Mouse (Mus musculus): ENCODE results near the gene Gapvd1.

DNA sequence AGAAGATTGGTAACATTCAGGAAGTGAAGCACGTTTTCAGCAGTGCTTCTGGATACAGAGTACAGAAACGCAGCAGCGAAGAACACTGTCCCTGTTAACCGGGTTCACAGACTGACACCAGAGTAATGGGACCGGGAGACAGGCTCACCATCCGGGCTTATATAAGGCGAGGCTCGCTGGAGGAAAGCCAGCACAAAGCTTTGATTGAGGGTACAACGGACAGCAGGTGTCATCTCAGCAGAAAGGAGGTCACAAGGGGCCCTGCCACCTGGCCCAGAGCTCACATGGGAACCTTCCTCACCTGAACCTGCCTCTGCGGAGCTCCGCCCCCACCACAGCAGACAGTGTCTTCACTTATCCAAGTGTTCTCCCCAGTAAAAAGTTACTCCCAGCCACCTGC, 81.2 kb downstream of the Gapvd1 start:
- TF ChIP-seq CTCF (IDR thresholded peaks at IDR 0.05; ENCODE audit: low read depth) (no peak), EP300 (IDR thresholded peaks at IDR 0.05; ENCODE audit: low read depth) (no peak)

Data from liver, postnatal 0 days (tissue).